Mouse (Mus musculus): Measurements from ENCODE around the gene Rasl11a. TPM values are rescaled to one million over a fixed set of nuclear protein-coding genes. Genes with fewer than 3 reads are reported as not detected.

The Rasl11a gene
- polyA plus RNA-seq (2012; rRNA removed): 5.8 TPM in 2 replicates

DNA sequence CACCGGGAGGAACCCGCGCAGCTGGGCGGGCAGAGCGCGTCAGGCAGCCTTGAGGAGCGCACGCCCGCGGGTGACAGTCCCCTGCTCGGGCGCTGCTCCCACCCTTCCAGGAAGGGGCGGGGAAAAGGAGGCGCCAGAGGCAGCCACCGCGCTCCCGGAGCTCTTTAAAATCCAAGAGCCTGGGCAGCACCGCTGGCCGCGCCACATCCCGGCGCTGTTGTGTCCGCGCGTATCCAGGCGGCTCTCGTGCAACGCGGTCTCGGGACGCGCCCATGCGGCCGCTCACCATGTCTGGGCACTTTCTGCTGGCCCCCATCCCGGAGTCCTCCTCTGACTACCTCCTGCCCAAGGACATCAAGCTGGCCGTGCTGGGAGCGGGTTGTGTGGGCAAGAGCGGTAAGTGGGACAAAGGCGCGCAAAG is at the start of gene Rasl11a:
TSS of gene Rasl11a (plus strand) at position 127 of the 421 bp plus-strand sequence.
- under 1% methylated on average over 40 of the region's 40 CpGs for WGBS

DNA sequence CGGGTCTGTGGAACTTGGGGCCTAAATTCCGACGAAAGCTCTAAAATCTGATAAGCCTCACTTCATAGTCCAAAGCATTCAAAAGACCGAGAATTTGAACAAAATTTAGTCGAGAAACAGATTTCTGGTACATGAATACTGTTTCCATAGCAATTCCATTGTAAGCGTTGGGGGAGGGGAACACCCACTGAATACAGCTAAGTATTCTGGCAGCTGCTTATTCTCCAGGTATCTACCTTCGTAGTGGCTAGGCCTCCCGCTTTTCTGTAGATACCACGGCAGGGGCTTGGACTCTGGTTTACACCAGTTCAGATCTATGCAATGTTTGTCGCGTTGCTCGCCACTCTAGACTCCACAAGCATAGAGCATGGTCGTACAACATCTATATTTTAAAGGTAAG is 49.1 kb upstream of the Rasl11a start:
- Histone ChIP-seq H3K36me3 (ENCODE audit: control insufficient read depth, insufficient read depth, low read length) (no peaks in the 10 kb centered on the region), H3K4me3 (ENCODE audit: low read depth, low read length) (no peak overlapping the region), H3K4me1 (ENCODE audit: control insufficient read depth, insufficient read depth, insufficient read length, low read length) (peaks cover 27% of the 10 kb centered on the region), H3K27me3 (ENCODE audit: control insufficient read depth, insufficient read depth, low read length) (no peaks in the 10 kb centered on the region), H3K27ac (ENCODE audit: insufficient read depth, low read depth, low read length) (no peak overlapping the region)
- 88% methylated on average over 13 of the region's 13 CpGs for WGBS
- TF ChIP-seq POLR2A (IDR thresholded peaks at IDR 0.05; ENCODE audit: low read depth, low read length) (no peak), CTCF (IDR thresholded peaks at IDR 0.05; ENCODE audit: extremely low read depth, insufficient read length, insufficient replicate concordance, low read depth, low read length) (no peak)

More for the DNA sequence above, at the start of gene Rasl11a:
- peak within 1 kb of the TSS; percentile 8 for H3K27ac ChIP-seq (ENCODE audit: insufficient read depth, low read depth, low read length)
- no peaks in the 10 kb centered on the region for H3K36me3 ChIP-seq (ENCODE audit: control insufficient read depth, insufficient read depth, low read length)
- H3K4me3 ChIP-seq (ENCODE audit: low read depth, low read length): peak within 1 kb of the TSS; percentile 66
- TF ChIP-seq POLR2A (IDR thresholded peaks at IDR 0.05; ENCODE audit: low read depth, low read length) (peak; percentile 64), CTCF (IDR thresholded peaks at IDR 0.05; ENCODE audit: extremely low read depth, insufficient read length, insufficient replicate concordance, low read depth, low read length) (no peak; the same call in 1 of the 2 replicates)
- H3K4me1 ChIP-seq (ENCODE audit: control insufficient read depth, insufficient read depth, insufficient read length, low read length): peaks cover 5% of the 10 kb centered on the region
- H3K27me3 ChIP-seq (ENCODE audit: control insufficient read depth, insufficient read depth, low read length): no peaks in the 10 kb centered on the region

- Histone ChIP-seq H3K4me3 (ENCODE audit: low read depth, low read length) (no peak overlapping the region), H3K27me3 (ENCODE audit: control insufficient read depth, insufficient read depth, low read length) (no peaks in the 10 kb centered on the region), H3K36me3 (ENCODE audit: control insufficient read depth, insufficient read depth, low read length) (no peaks in the 10 kb centered on the region), H3K4me1 (ENCODE audit: control insufficient read depth, insufficient read depth, insufficient read length, low read length) (peaks cover 19% of the 10 kb centered on the region), H3K27ac (ENCODE audit: insufficient read depth, low read depth, low read length) (no peak overlapping the region)
- WGBS: 78% methylated on average over 9 of the region's 9 CpGs
- TF ChIP-seq CTCF (IDR thresholded peaks at IDR 0.05; ENCODE audit: extremely low read depth, insufficient read length, insufficient replicate concordance, low read depth, low read length) (no peak), POLR2A (IDR thresholded peaks at IDR 0.05; ENCODE audit: low read depth, low read length) (no peak)
Measured at GRCm38 (mm10) chr5:146798031-146798430, 46.8 kb upstream of the Rasl11a start.

- Histone ChIP-seq H3K27ac (ENCODE audit: insufficient read depth, low read depth, low read length) (no peak overlapping the region; the same call in 1 of the 2 replicates), H3K36me3 (ENCODE audit: control insufficient read depth, insufficient read depth, low read length) (no peaks in the 10 kb centered on the region), H3K4me3 (ENCODE audit: low read depth, low read length) (no peak overlapping the region), H3K4me1 (ENCODE audit: control insufficient read depth, insufficient read depth, insufficient read length, low read length) (no peaks in the 10 kb centered on the region), H3K27me3 (ENCODE audit: control insufficient read depth, insufficient read depth, low read length) (no peaks in the 10 kb centered on the region)
- WGBS: 80% methylated on average over 8 of the region's 8 CpGs
- TF ChIP-seq CTCF (IDR thresholded peaks at IDR 0.05; ENCODE audit: extremely low read depth, insufficient read length, insufficient replicate concordance, low read depth, low read length) (no peak), POLR2A (IDR thresholded peaks at IDR 0.05; ENCODE audit: low read depth, low read length) (no peak)
Measured at GRCm38 (mm10) chr5:146806004-146806430, 38.9 kb upstream of the Rasl11a start.

- H3K4me3 ChIP-seq (ENCODE audit: low read depth, low read length): no peak overlapping the region
- 73% methylated on average over 5 of the region's 5 CpGs for WGBS
- no peak for TF ChIP-seq POLR2A (IDR thresholded peaks at IDR 0.05; ENCODE audit: low read depth, low read length)
- H3K27ac ChIP-seq (ENCODE audit: insufficient read depth, low read depth, low read length): no peak overlapping the region
- H3K4me1 ChIP-seq (ENCODE audit: control insufficient read depth, insufficient read depth, insufficient read length, low read length): no peaks in the 10 kb centered on the region
- H3K36me3 ChIP-seq (ENCODE audit: control insufficient read depth, insufficient read depth, low read length): no peaks in the 10 kb centered on the region
- no peaks in the 10 kb centered on the region for H3K27me3 ChIP-seq (ENCODE audit: control insufficient read depth, insufficient read depth, low read length)
Measured at GRCm38 (mm10) chr5:146809951-146810350, 34.9 kb upstream of the Rasl11a start.

DNA sequence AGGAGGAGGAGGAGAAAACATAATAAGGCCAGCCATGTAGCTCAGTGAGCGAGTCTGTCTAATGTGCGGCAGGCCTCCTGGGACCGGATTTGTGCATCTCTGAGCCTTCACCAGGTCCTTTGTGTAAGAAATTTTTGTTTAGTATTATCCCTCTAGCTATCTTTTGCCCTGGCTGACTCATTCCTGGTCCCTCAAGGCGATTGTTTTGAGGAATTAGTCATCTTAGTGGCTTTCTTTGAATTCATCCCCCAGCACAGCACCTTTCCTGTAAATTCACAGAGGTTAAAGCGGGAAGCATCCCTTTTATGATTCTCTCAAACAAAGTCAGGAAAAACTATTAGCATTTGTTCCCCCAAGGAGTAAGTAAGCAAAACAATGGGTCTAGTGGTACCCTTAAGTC is 32.0 kb upstream of the Rasl11a start:
- no peak overlapping the region for H3K27ac ChIP-seq (ENCODE audit: insufficient read depth, low read depth, low read length)
- 92% methylated on average over 5 of the region's 5 CpGs for WGBS
- H3K36me3 ChIP-seq (ENCODE audit: control insufficient read depth, insufficient read depth, low read length): no peaks in the 10 kb centered on the region
- H3K4me3 ChIP-seq (ENCODE audit: low read depth, low read length): no peak overlapping the region
- no peaks in the 10 kb centered on the region for H3K4me1 ChIP-seq (ENCODE audit: control insufficient read depth, insufficient read depth, insufficient read length, low read length)
- no peaks in the 10 kb centered on the region for H3K27me3 ChIP-seq (ENCODE audit: control insufficient read depth, insufficient read depth, low read length)
- TF ChIP-seq POLR2A (IDR thresholded peaks at IDR 0.05; ENCODE audit: low read depth, low read length) (no peak), CTCF (IDR thresholded peaks at IDR 0.05; ENCODE audit: extremely low read depth, insufficient read length, insufficient replicate concordance, low read depth, low read length) (no peak)

- TF ChIP-seq POLR2A (IDR thresholded peaks at IDR 0.05; ENCODE audit: low read depth, low read length): no peak
- TF ChIP-seq CTCF (IDR thresholded peaks at IDR 0.05; ENCODE audit: extremely low read depth, insufficient read length, insufficient replicate concordance, low read depth, low read length): no peak
- 91% methylated on average over 4 of the region's 4 CpGs for WGBS
- Histone ChIP-seq H3K27ac (ENCODE audit: insufficient read depth, low read depth, low read length) (no peak overlapping the region), H3K36me3 (ENCODE audit: control insufficient read depth, insufficient read depth, low read length) (no peaks in the 10 kb centered on the region), H3K4me3 (ENCODE audit: low read depth, low read length) (no peak overlapping the region), H3K4me1 (ENCODE audit: control insufficient read depth, insufficient read depth, insufficient read length, low read length) (no peaks in the 10 kb centered on the region), H3K27me3 (ENCODE audit: control insufficient read depth, insufficient read depth, low read length) (no peaks in the 10 kb centered on the region)
Measured at GRCm38 (mm10) chr5:146813421-146813820, 31.4 kb upstream of the Rasl11a start.

Measured in small intestine, adult 2 months (tissue).